Comparison of ENCODE assay signal across 42 mouse cellular contexts in the genomic region with DNA sequence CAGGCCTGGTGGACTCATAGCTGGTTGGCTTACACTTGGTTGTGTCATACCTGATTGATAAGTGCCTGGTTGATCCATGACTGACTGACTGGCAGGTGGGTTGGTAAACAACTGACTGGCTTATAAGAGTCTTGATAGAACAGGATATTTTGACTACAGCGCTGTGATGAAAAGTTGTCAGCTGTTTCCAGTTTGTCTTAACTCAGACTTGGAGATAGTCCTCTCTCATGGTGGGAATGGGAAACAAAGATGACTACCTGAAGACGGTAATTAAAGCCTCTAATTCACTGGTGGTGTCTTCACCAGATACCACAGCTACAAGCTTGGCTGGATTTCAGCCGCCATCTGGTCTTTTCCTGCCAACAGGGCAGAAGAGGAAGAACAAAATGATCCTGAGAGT. TPM values are rescaled to one million over a fixed set of nuclear protein-coding genes. Genes with fewer than 3 reads are reported as not detected.
"Had no signal": no experiment of that assay in that cellular context is flagged by ENCODE, and none has a peak within 500 bp of the region (broad histone marks: within the 10 kb centered on the region; RNA-seq: fewer than 3 reads in every experiment).

Gene Satl1 (minus strand): TSS at position 101 of the 400 bp plus-strand sequence.

- H3K4me1 ChIP-seq: heart, embryonic 10.5 days; heart, embryonic 12.5 days; heart, embryonic 13.5 days; heart, embryonic 15.5 days; hindbrain, embryonic 10.5 days; hindbrain, embryonic 12.5 days; hindbrain, embryonic 13.5 days; hindbrain, embryonic 15.5 days; intestine, embryonic 15.5 days; kidney, embryonic 15.5 days had no signal

- DNase-seq: heart, postnatal 10 days; heart, postnatal 14 days; heart, postnatal 36 days; heart, postnatal 4 days; kidney, adult 11 months; kidney, adult 18-20 months; kidney, adult 2 months; kidney, adult 8-10 months; kidney, adult 9 months; kidney, postnatal 10 days; kidney, postnatal 14 days; kidney, postnatal 25 days; kidney, postnatal 36 days; kidney, postnatal 4 days; layer of hippocampus, adult 9-11 months; layer of hippocampus, postnatal 36 days had no signal

- H3K4me3 ChIP-seq: heart, embryonic 10.5 days; heart, embryonic 12.5 days; heart, embryonic 13.5 days; heart, embryonic 15.5 days; hindbrain, embryonic 10.5 days; hindbrain, embryonic 12.5 days; hindbrain, embryonic 13.5 days; hindbrain, embryonic 15.5 days; intestine, embryonic 15.5 days; kidney, embryonic 15.5 days; layer of hippocampus, adult 2 months had no signal

- H3K36me3 ChIP-seq: heart, embryonic 10.5 days; heart, embryonic 12.5 days; heart, embryonic 13.5 days; heart, embryonic 15.5 days; hindbrain, embryonic 10.5 days; hindbrain, embryonic 12.5 days; hindbrain, embryonic 13.5 days; hindbrain, embryonic 15.5 days; intestine, embryonic 15.5 days; kidney, embryonic 15.5 days had no signal

- H3K27ac ChIP-seq: heart, embryonic 10.5 days; heart, embryonic 13.5 days; heart, embryonic 15.5 days; hindbrain, embryonic 10.5 days; hindbrain, embryonic 12.5 days; hindbrain, embryonic 13.5 days; hindbrain, embryonic 14.5 days; hindbrain, embryonic 15.5 days; hindbrain, postnatal 0 days; intestine, embryonic 15.5 days; kidney, embryonic 15.5 days; kidney, postnatal 0 days; layer of hippocampus, adult 2 months had no signal

- H3K27me3 ChIP-seq: heart, embryonic 12.5 days; heart, embryonic 13.5 days; heart, embryonic 15.5 days; hindbrain, embryonic 12.5 days; hindbrain, embryonic 13.5 days; hindbrain, embryonic 15.5 days; intestine, embryonic 15.5 days; kidney, embryonic 15.5 days had no signal

RNA-seq across cellular contexts. Expression of gene Satl1, which starts in this region (rescaled TPM):
- polyA plus RNA-seq: heart, embryonic 10.5 days; heart, embryonic 11.5 days; heart, embryonic 12.5 days; heart, embryonic 13.5 days; heart, embryonic 14.5 days; heart, embryonic 15.5 days; heart, embryonic 16.5 days; heart, postnatal 0 days; hindbrain, embryonic 10.5 days; hindbrain, embryonic 11.5 days; hindbrain, embryonic 12.5 days; hindbrain, embryonic 13.5 days; hindbrain, embryonic 14.5 days; hindbrain, embryonic 15.5 days; hindbrain, embryonic 16.5 days; hindbrain, postnatal 0 days; intestine, embryonic 14.5 days; intestine, embryonic 15.5 days; intestine, embryonic 16.5 days; intestine, postnatal 0 days; kidney, adult 2 months; kidney, embryonic 14.5 days; kidney, embryonic 15.5 days; kidney, embryonic 16.5 days; kidney, postnatal 0 days; large intestine, adult 2 months had no signal
